Mouse (Mus musculus) kidney, embryonic 14.5 days (tissue): ENCODE measurements around the gene Cdhr5. TPM values are rescaled to one million over a fixed set of nuclear protein-coding genes. Genes with fewer than 3 reads are reported as not detected.

Source experiments
- ATAC-seq: fragments of 200-750 bp; cut with Nextera tagmentation; 2 replicates; pipeline ENCODE4 v1.8.0; 2017; ENCODE audit warnings: moderate number of reproducible peaks, mild to moderate bottlenecking, moderate TSS enrichment, moderate library complexity; ENCODE audit not compliant: low FRiP score, low TSS enrichment
- H3K27ac ChIP-seq: fragments of 300-500 bp; sonication (generic); 2 replicates; pipeline ENCODE4 v1.5.1; 2014; ENCODE audit warnings: low read depth, mild to moderate bottlenecking, low read length, moderate library complexity, mixed read lengths
- H3K27me3 ChIP-seq: fragments of 300-500 bp; sonication (generic); 2 replicates; pipeline ENCODE4 v1.6.1; 2014; ENCODE audit warnings: mild to moderate bottlenecking, low read length; ENCODE audit not compliant: control insufficient read depth, insufficient read depth
- H3K36me3 ChIP-seq: fragments of 300-500 bp; sonication (generic); 2 replicates; pipeline ENCODE4 v1.6.1; 2014; ENCODE audit warnings: low read length, mixed read lengths; ENCODE audit not compliant: control insufficient read depth, insufficient read depth
- H3K4me1 ChIP-seq: fragments of 300-500 bp; sonication (generic); 2 replicates; pipeline ENCODE4 v1.6.1; 2014; ENCODE audit warnings: low read length, mixed read lengths; ENCODE audit not compliant: control insufficient read depth, insufficient read depth
- H3K4me2 ChIP-seq: fragments of 300-500 bp; sonication (generic); replicated peaks from 2 replicates; pipeline ENCODE4 v1.6.1; 2014; ENCODE audit warnings: low read depth, mild to moderate bottlenecking, low read length
- H3K4me3 ChIP-seq: fragments of 300-500 bp; sonication (generic); 2 replicates; pipeline ENCODE4 v1.5.1; 2014; ENCODE audit warnings: mild to moderate bottlenecking, low read length
- H3K9ac ChIP-seq: fragments of 300-500 bp; sonication (generic); 2 replicates; pipeline ENCODE4 v1.6.1; 2014; ENCODE audit warnings: low read depth, mild to moderate bottlenecking, low read length, moderate library complexity
- H3K9me3 ChIP-seq: fragments of 300-500 bp; sonication (generic); 2 replicates; pipeline ENCODE4 v1.6.1; 2016; ENCODE audit warnings: low read length; ENCODE audit not compliant: control insufficient read depth
- WGBS: fragments of 180-500 bp; shearing (Covaris S2); extraction: QIAGEN DNeasy Blood & Tissue Kit; methylation state at CpG from one replicate; pipeline ENCODE4 v1.1.7; 2014; 5-methylcytosine and 5-hydroxymethylcytosine counted together
- microRNA counts: library from miRNA; unstranded; fragments of <30 nt; microRNA quantifications from one replicate; lab custom pipeline; 2017
- microRNA-seq: library from miRNA; unstranded; fragments of <30 nt; microRNA quantifications from one replicate; pipeline ENCODE4, GENCODE M21; 2016
- polyA plus RNA-seq: library from polyadenylated mRNA; unstranded; fragments of >200 nt; fragmentation: Nextera tagmentation; extraction: Ambion mirVana; gene quantifications from 2 replicates; pipeline ENCODE4 v1.2.1, GENCODE M21; 2014

Cdhr5 gene
- polyA plus RNA-seq, 1 experiment from 2014 or later = 3.5 TPM

GRCm38 (mm10) chr7:141221249-141222125, 55.1 kb downstream of the Cdhr5 start:
- H3K4me2 ChIP-seq = peak overlapping the region; percentile 95
- ATAC-seq = peak; percentile 97
- 4% methylated on average over 40 of the region's 44 CpGs for WGBS
- peaks cover 27% of the 10 kb centered on the region for H3K4me1 ChIP-seq
- no peaks in the 10 kb centered on the region for H3K27me3 ChIP-seq
- H3K27ac ChIP-seq = peak overlapping the region; percentile 83
- peak overlapping the region; percentile 52 for H3K4me3 ChIP-seq
- H3K9me3 ChIP-seq = no peaks in the 10 kb centered on the region
- H3K9ac ChIP-seq = peak overlapping the region; percentile 74
- H3K36me3 ChIP-seq = peaks cover 12% of the 10 kb centered on the region; the same call in 1 of the 2 replicates

GRCm38 (mm10) chr7:141220377-141220776, 56.2 kb downstream of the Cdhr5 start:
- no peak for ATAC-seq
- Histone ChIP-seq H3K27me3 (no peaks in the 10 kb centered on the region), H3K4me2 (peak overlapping the region; percentile 95; the same call in 1 of the 2 replicates), H3K9me3 (no peaks in the 10 kb centered on the region), H3K9ac (peak overlapping the region; percentile 74; the same call in 1 of the 2 replicates), H3K4me3 (peak overlapping the region; percentile 52; the same call in 1 of the 2 replicates), H3K27ac (no peak overlapping the region), H3K4me1 (peaks cover 28% of the 10 kb centered on the region), H3K36me3 (peaks cover 12% of the 10 kb centered on the region; the same call in 1 of the 2 replicates)
- WGBS = 88% methylated on average over 1 of the region's 1 CpGs

DNA sequence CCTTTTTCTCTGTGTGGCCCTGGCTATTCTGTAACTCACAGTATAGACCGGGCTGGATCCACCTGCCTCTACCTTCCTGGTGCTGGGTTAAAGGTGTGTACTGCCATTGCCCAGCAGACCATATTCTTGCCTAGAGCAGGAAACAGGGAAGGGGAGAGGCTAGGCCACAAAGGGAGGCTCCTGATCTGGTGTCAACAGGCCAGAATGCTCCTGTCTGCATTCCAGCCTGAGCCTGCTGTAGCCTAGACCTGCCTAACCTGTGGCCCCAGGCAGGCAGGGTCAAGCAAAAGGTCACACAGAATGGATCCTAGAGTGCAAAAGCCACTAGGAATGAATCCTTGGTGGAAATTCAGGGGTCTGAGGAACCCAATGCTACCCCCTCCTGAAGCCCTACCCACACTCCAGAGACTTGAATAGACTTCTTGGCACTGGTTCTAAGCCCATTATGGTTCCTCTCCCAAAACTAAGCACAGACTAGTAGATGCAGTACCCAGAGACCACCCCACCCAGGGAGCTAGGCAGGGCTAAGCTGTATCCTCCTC, 57.0 kb downstream of the Cdhr5 start:
- Histone ChIP-seq H3K36me3 (peaks cover 12% of the 10 kb centered on the region; the same call in 1 of the 2 replicates), H3K4me2 (no peak overlapping the region), H3K4me3 (no peak overlapping the region), H3K27me3 (no peaks in the 10 kb centered on the region), H3K27ac (no peak overlapping the region), H3K9ac (no peak overlapping the region), H3K4me1 (peaks cover 34% of the 10 kb centered on the region), H3K9me3 (no peaks in the 10 kb centered on the region)
- WGBS = 94% methylated on average over 1 of the region's 1 CpGs
- ATAC-seq = no peak

MicroRNA genes within 50 kb of the gene (microRNA counts, 519-probe panel; counts per million panel counts)
- microRNA mmu-miR-210 (lab: Ali Mortazavi, UCI) = 5,886 counts per million, percentile 59 among the panel's probes with 10 or more counts

Small RNA genes within 50 kb of the gene (microRNA-seq; reads per million reads assigned to microRNA genes)
- gene Mir210 = 298 reads per million, percentile 68 among the genes with 10 or more reads in this experiment

Other genes with a start within 250 kb of the Cdhr5 start
- not detected in 2 replicates for gene Gm17387, start 247.7 kb downstream of the Cdhr5 start, polyA plus RNA-seq
- 13.7 and 14.4 TPM in 2 replicates for gene B4galnt4, start 215.7 kb downstream of the Cdhr5 start, polyA plus RNA-seq
- gene Pkp3, start 198.6 kb downstream of the Cdhr5 start, polyA plus RNA-seq = 4.0 and 4.3 TPM in 2 replicates
- 9.5 and 11.7 TPM in 2 replicates for gene Sigirr, start 176.2 kb downstream of the Cdhr5 start, polyA plus RNA-seq
- 3.0 and 4.4 TPM in 2 replicates for gene Ano9, start 159.0 kb downstream of the Cdhr5 start, polyA plus RNA-seq
- 58.4 and 63.1 TPM in 2 replicates for gene Ptdss2, start 154.4 kb downstream of the Cdhr5 start, polyA plus RNA-seq
- 116 and 122 TPM in 2 replicates for gene Rnh1, start 103.9 kb downstream of the Cdhr5 start, polyA plus RNA-seq
- gene Hras, start 82.8 kb downstream of the Cdhr5 start, polyA plus RNA-seq = 97.2 and 97.8 TPM in 2 replicates
- gene Lrrc56, start 82.6 kb downstream of the Cdhr5 start, polyA plus RNA-seq = 6.7 and 9.5 TPM in 2 replicates
- gene Lmntd2, start 62.7 kb downstream of the Cdhr5 start, polyA plus RNA-seq = 3.3 and 3.4 TPM in 2 replicates
- 52.0 and 52.9 TPM in 2 replicates for gene Rassf7, start 60.9 kb downstream of the Cdhr5 start, polyA plus RNA-seq
- 48.5 and 82.6 TPM in 2 replicates for gene Phrf1, start 48.0 kb downstream of the Cdhr5 start, polyA plus RNA-seq
- 2.4 and 2.7 TPM in 2 replicates for gene Irf7, start 10.3 kb downstream of the Cdhr5 start, polyA plus RNA-seq
- gene Sct, start 2.3 kb upstream of the Cdhr5 start, polyA plus RNA-seq = 40.2 and 58.1 TPM in 2 replicates
- 1.4 and 1.6 TPM in 2 replicates for gene Drd4, start 15.2 kb upstream of the Cdhr5 start, polyA plus RNA-seq
- gene Deaf1, start 50.9 kb upstream of the Cdhr5 start, polyA plus RNA-seq = 64.0 and 79.7 TPM in 2 replicates
- gene Tmem80, start 51.0 kb upstream of the Cdhr5 start, polyA plus RNA-seq = 36.7 and 46.8 TPM in 2 replicates
- 9.6 and 18.0 TPM in 2 replicates for gene Eps8l2, start 62.1 kb upstream of the Cdhr5 start, polyA plus RNA-seq
- gene Taldo1, start 115.4 kb upstream of the Cdhr5 start, polyA plus RNA-seq = 321 and 322 TPM in 2 replicates
- 50.7 and 54.5 TPM in 2 replicates for gene Gatd1, start 137.3 kb upstream of the Cdhr5 start, polyA plus RNA-seq
- gene Cend1, start 152.7 kb upstream of the Cdhr5 start, polyA plus RNA-seq = 0.46 and 1.6 TPM in 2 replicates
- gene Slc25a22, start 161.1 kb upstream of the Cdhr5 start, polyA plus RNA-seq = 22.0 and 34.1 TPM in 2 replicates
- 9.1 and 14.1 TPM in 2 replicates for gene Pidd1, start 167.2 kb upstream of the Cdhr5 start, polyA plus RNA-seq
- 1,491 and 1,701 TPM in 2 replicates for gene Rplp2, start 170.6 kb upstream of the Cdhr5 start, polyA plus RNA-seq
- gene Pnpla2, start 178.4 kb upstream of the Cdhr5 start, polyA plus RNA-seq = 27.4 and 31.9 TPM in 2 replicates
- gene Cracr2b, start 184.3 kb upstream of the Cdhr5 start, polyA plus RNA-seq = 13.1 and 13.4 TPM in 2 replicates
- gene Cd151, start 190.6 kb upstream of the Cdhr5 start, polyA plus RNA-seq = 93.2 and 108 TPM in 2 replicates
- gene Polr2l, start 198.3 kb upstream of the Cdhr5 start, polyA plus RNA-seq = 77.9 and 85.5 TPM in 2 replicates
- 71.9 and 90.2 TPM in 2 replicates for gene Tspan4, start 198.5 kb upstream of the Cdhr5 start, polyA plus RNA-seq